Mouse (Mus musculus): Measurements from ENCODE around the gene Dph1.

GRCm38 (mm10) chr11:75231756-75232155, 40.7 kb upstream of the Dph1 start:
- TF ChIP-seq CTCF (IDR thresholded peaks at IDR 0.05; ENCODE audit: low read depth) (peak; percentile 78), EP300 (IDR thresholded peaks at IDR 0.05; ENCODE audit: low read depth) (no peak)

All from heart, postnatal 0 days (tissue).